Mouse (Mus musculus) layer of hippocampus, adult 9-11 months (tissue): ENCODE results near the gene Rybp.

Experiments
- DNase-seq: peaks from one replicate; pipeline ENCODE4 v3.0.0; 2022

Rybp gene

GRCm38 (mm10) chr6:100286573-100287333 lies 532 bp downstream of the Rybp start:
- peak; percentile 47 for DNase-seq

- no peak for DNase-seq
These were observed 1.2 kb downstream of the Rybp start for GRCm38 (mm10) chr6:100285985-100286572.

- DNase-seq: no peak
These were observed 8.4 kb downstream of the Rybp start for GRCm38 (mm10) chr6:100278841-100279240.

GRCm38 (mm10) chr6:100276344-100276743 lies 10.9 kb downstream of the Rybp start:
- DNase-seq: no peak

- no peak for DNase-seq
These were observed 11.6 kb downstream of the Rybp start for GRCm38 (mm10) chr6:100275643-100276042.

GRCm38 (mm10) chr6:100273556-100273955 lies 13.7 kb downstream of the Rybp start:
- no peak for DNase-seq

- no peak for DNase-seq
These were observed 15.3 kb downstream of the Rybp start for GRCm38 (mm10) chr6:100271992-100272391.

- DNase-seq: no peak
These were observed 16.5 kb downstream of the Rybp start for GRCm38 (mm10) chr6:100270765-100271164.

GRCm38 (mm10) chr6:100259607-100260006 lies 27.7 kb downstream of the Rybp start:
- no peak for DNase-seq

- DNase-seq: no peak
These were observed 29.0 kb downstream of the Rybp start for GRCm38 (mm10) chr6:100258278-100258677.

- no peak for DNase-seq
These were observed 31.9 kb downstream of the Rybp start for GRCm38 (mm10) chr6:100255411-100255810.

- DNase-seq: no peak
These were observed 32.6 kb downstream of the Rybp start for GRCm38 (mm10) chr6:100254671-100255070.

GRCm38 (mm10) chr6:100244474-100244873 lies 42.8 kb downstream of the Rybp start:
- DNase-seq: no peak

- DNase-seq: no peak
These were observed 52.2 kb downstream of the Rybp start for GRCm38 (mm10) chr6:100235036-100235435.

GRCm38 (mm10) chr6:100233522-100233921 lies 53.8 kb downstream of the Rybp start:
- DNase-seq: peak; percentile 85

- no peak for DNase-seq
These were observed 54.2 kb downstream of the Rybp start for GRCm38 (mm10) chr6:100233061-100233460.

- DNase-seq: no peak
These were observed 61.1 kb downstream of the Rybp start for GRCm38 (mm10) chr6:100226204-100226603.

GRCm38 (mm10) chr6:100223932-100224331 lies 63.4 kb downstream of the Rybp start:
- DNase-seq: no peak

- DNase-seq: no peak
These were observed 63.9 kb downstream of the Rybp start for GRCm38 (mm10) chr6:100223435-100223834.

- DNase-seq: no peak
These were observed 64.4 kb downstream of the Rybp start for GRCm38 (mm10) chr6:100222927-100223326.

- DNase-seq: no peak
These were observed 65.5 kb downstream of the Rybp start for GRCm38 (mm10) chr6:100221803-100222202.

- DNase-seq: no peak
These were observed 66.2 kb downstream of the Rybp start for GRCm38 (mm10) chr6:100220917-100221560.

GRCm38 (mm10) chr6:100219971-100220370 lies 67.3 kb downstream of the Rybp start:
- no peak for DNase-seq
